8 mouse cellular contexts compared by ENCODE assay signal in genomic region chr4:128737137-128737589, GRCm38 (mm10). TPM values are rescaled to one million over a fixed set of nuclear protein-coding genes. Genes with fewer than 3 reads are reported as not detected.
DNase-seq lines count a peak whose midpoint lies in the region; ATAC-seq and TF ChIP-seq lines count a peak whose summit lies in the region.

No protein-coding gene starts in this region.

- peaks cover 13% of the 10 kb centered on the region; the same call in 1 of the 2 replicates for H3K36me3 ChIP-seq in kidney, embryonic 14.5 days (ENCODE audit: control insufficient read depth, insufficient read depth, low read length)
- H3K36me3 ChIP-seq in hindbrain, embryonic 12.5 days = peaks cover 24% of the 10 kb centered on the region; the same call in 1 of the 2 replicates
- H3K36me3 ChIP-seq in neural tube, embryonic 14.5 days (ENCODE audit: control insufficient read depth, insufficient read depth, low read length) = no peaks in the 10 kb centered on the region

- ATAC-seq in kidney, embryonic 14.5 days (ENCODE audit: low FRiP score, low TSS enrichment) = no peak
- peak; percentile 62 for ATAC-seq in hindbrain, embryonic 12.5 days (ENCODE audit: low FRiP score)
- no peak; the same call in 1 of the 2 replicates for ATAC-seq in neural tube, embryonic 14.5 days (ENCODE audit: low read depth)

- peak overlapping the region; percentile 48; the same call in 1 of the 2 replicates for H3K9ac ChIP-seq in kidney, embryonic 14.5 days (ENCODE audit: low read depth, low read length)
- peak overlapping the region; percentile 46 for H3K9ac ChIP-seq in hindbrain, embryonic 12.5 days
- no peak overlapping the region; the same call in 1 of the 2 replicates for H3K9ac ChIP-seq in neural tube, embryonic 14.5 days (replicated peaks; ENCODE audit: low read depth, low read length)

- H3K4me3 ChIP-seq in kidney, embryonic 14.5 days (ENCODE audit: low read length) = no peak overlapping the region
- no peak overlapping the region for H3K4me3 ChIP-seq in hindbrain, embryonic 12.5 days
- no peak overlapping the region for H3K4me3 ChIP-seq in neural tube, embryonic 14.5 days (ENCODE audit: low read depth, low read length)

- TF ChIP-seq POLR2A in brain, embryonic 14.5 days (IDR thresholded peaks at IDR 0.05; ENCODE audit: borderline replicate concordance, extremely low read depth, insufficient read depth, insufficient read length, poor library complexity, severe bottlenecking) = no peak

- peak overlapping the region; percentile 84 for H3K27ac ChIP-seq in kidney, embryonic 14.5 days (ENCODE audit: low read depth, low read length)
- peak overlapping the region; percentile 83 for H3K27ac ChIP-seq in hindbrain, embryonic 12.5 days
- peak overlapping the region; percentile 64 for H3K27ac ChIP-seq in neural tube, embryonic 14.5 days (ENCODE audit: low read depth, low read length)

- H3K4me1 ChIP-seq in kidney, embryonic 14.5 days (ENCODE audit: control insufficient read depth, insufficient read depth, low read length) = peaks cover 60% of the 10 kb centered on the region
- peaks cover 66% of the 10 kb centered on the region for H3K4me1 ChIP-seq in hindbrain, embryonic 12.5 days
- H3K4me1 ChIP-seq in neural tube, embryonic 14.5 days (ENCODE audit: control insufficient read depth, insufficient read depth, low read length) = peaks cover 60% of the 10 kb centered on the region

- H3K27me3 ChIP-seq in kidney, embryonic 14.5 days (ENCODE audit: control insufficient read depth, insufficient read depth, low read length) = no peaks in the 10 kb centered on the region
- H3K27me3 ChIP-seq in hindbrain, embryonic 12.5 days = no peaks in the 10 kb centered on the region
- H3K27me3 ChIP-seq in neural tube, embryonic 14.5 days (ENCODE audit: control insufficient read depth, insufficient read depth, low read length) = no peaks in the 10 kb centered on the region

- WGBS in kidney, embryonic 14.5 days = 25% methylated on average over 6 of the region's 6 CpGs
- 6% methylated on average over 6 of the region's 6 CpGs for WGBS in hindbrain, embryonic 12.5 days
- 11% methylated on average over 6 of the region's 6 CpGs for WGBS in neural tube, embryonic 14.5 days

- TF ChIP-seq CTCF in brain, embryonic 14.5 days (IDR thresholded peaks at IDR 0.05; ENCODE audit: borderline replicate concordance, extremely low read depth, insufficient read depth, insufficient read length) = no peak

- peak overlapping the region; percentile 19; the same call in 1 of the 2 replicates for H3K4me2 ChIP-seq in kidney, embryonic 14.5 days (replicated peaks; ENCODE audit: low read depth, low read length)
- peak overlapping the region; percentile 33 for H3K4me2 ChIP-seq in hindbrain, embryonic 12.5 days (replicated peaks)
- H3K4me2 ChIP-seq in neural tube, embryonic 14.5 days (ENCODE audit: low read depth, low read length) = peak overlapping the region; percentile 23; the same call in 1 of the 2 replicates

- DNase-seq in kidney, postnatal 10 days = no peak
- peak; percentile 93 for DNase-seq in brain, embryonic 14.5 days (ENCODE audit: low read depth)
- no peak for DNase-seq in spleen, adult 12 weeks (ENCODE audit: low spot score)
- no peak for DNase-seq in thymus, postnatal 10 days (ENCODE audit: low spot score in 2 of 2)
- DNase-seq in layer of hippocampus, postnatal 25 days (ENCODE audit: extremely low spot score in 1 of 2, low spot score in 1 of 2) = no peak

- H3K9me3 ChIP-seq in kidney, embryonic 14.5 days (ENCODE audit: control insufficient read depth, low read length) = no peaks in the 10 kb centered on the region
- H3K9me3 ChIP-seq in hindbrain, embryonic 12.5 days (replicated peaks) = no peaks in the 10 kb centered on the region
- H3K9me3 ChIP-seq in neural tube, embryonic 14.5 days (ENCODE audit: control insufficient read depth, low read length) = no peaks in the 10 kb centered on the region

RNA-seq across cellular contexts. Expression of gene A3galt2, which starts 18.0 kb away (rescaled TPM):
- polyA plus RNA-seq in kidney, embryonic 14.5 days (2014; fragmentation: Nextera tagmentation; extraction: Ambion mirVana) = 0.23 and 0.49 TPM in 2 replicates
- polyA plus RNA-seq in brain, embryonic 14.5 days (2012; rRNA removed) = 4.6 and 5.0 TPM in 2 replicates
- polyA plus RNA-seq in hindbrain, embryonic 12.5 days (2016; fragmentation: Nextera tagmentation; extraction: Ambion mirVana) = 0.50 and 0.79 TPM in 2 replicates
- polyA plus RNA-seq in neural tube, embryonic 14.5 days (2014; fragmentation: Nextera tagmentation; extraction: Ambion mirVana) = 0.45 and 0.51 TPM in 2 replicates
- total RNA-seq in layer of hippocampus, postnatal 25 days (2021) = under 1 TPM; 0.12 to 0.14 TPM
